Mouse (Mus musculus): ENCODE measurements around the gene Timm44.

DNA sequence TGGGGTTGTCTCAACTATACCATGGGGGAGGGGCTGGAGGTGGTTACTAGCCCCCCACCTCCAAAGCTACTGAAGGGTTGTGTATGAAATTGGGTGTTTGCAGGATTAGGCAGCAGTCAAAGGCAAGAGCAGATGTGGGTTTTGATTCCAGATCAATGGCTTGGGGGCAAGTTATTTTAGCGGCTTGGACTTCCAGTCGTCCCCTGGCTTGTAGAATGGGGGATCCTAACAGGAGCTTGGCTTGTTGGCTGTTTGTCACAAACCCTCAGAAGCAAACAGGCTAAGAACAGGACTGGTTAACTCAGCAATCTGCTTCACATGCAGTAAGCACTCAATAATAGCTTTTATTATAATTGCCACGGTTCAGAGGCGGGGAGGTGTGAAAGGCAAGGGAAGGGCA, 18.4 kb downstream of the Timm44 start:
- no peak for TF ChIP-seq CTCF (IDR thresholded peaks at IDR 0.05; ENCODE audit: low read depth)
- TF ChIP-seq EP300 (optimal IDR thresholded peaks at IDR 0.05): no peak

Data from stomach, postnatal 0 days (tissue).